ENCODE assay signal across 8 mouse cellular contexts in genomic region chr2:93955886-93956285, GRCm38 (mm10). TPM values are rescaled to one million over a fixed set of nuclear protein-coding genes. Genes with fewer than 3 reads are reported as not detected.
DNase-seq lines count a peak whose midpoint lies in the region; ATAC-seq and TF ChIP-seq lines count a peak whose summit lies in the region.

No protein-coding gene starts in this region.

- H3K27ac ChIP-seq in neural tube, embryonic 11.5 days (ENCODE audit: low read depth, low read length), result no peak overlapping the region
- no peak overlapping the region for H3K27ac ChIP-seq in limb, embryonic 11.5 days (replicated peaks; ENCODE audit: low read depth, low read length)
- H3K27ac ChIP-seq in small intestine, adult 2 months (ENCODE audit: insufficient read depth, low read depth, low read length), result peak overlapping the region; percentile 42; the same call in 1 of the 2 replicates

- peak; percentile 28 for DNase-seq in embryo, embryonic 10 days (ENCODE audit: low spot score)
- no peak for DNase-seq in embryo, embryonic 9.5 days (ENCODE audit: extremely low spot score)
- DNase-seq in neural tube, embryonic 11.5 days (ENCODE audit: low spot score), result no peak
- no peak for DNase-seq in neural tube, embryonic 10.5 days (ENCODE audit: extremely low spot score, low spot score)
- DNase-seq in limb, embryonic 11.5 days (ENCODE audit: low spot score), result no peak
- no peak for DNase-seq in thymus, adult 18-20 months
- no peak for DNase-seq in cerebellum, postnatal 10 days

- no peak for TF ChIP-seq CTCF in small intestine, adult 2 months (IDR thresholded peaks at IDR 0.05; ENCODE audit: extremely low read depth, insufficient read length, insufficient replicate concordance, low read depth, low read length)

- no peaks in the 10 kb centered on the region for H3K36me3 ChIP-seq in neural tube, embryonic 11.5 days (ENCODE audit: control insufficient read depth, insufficient read depth, low read length)
- H3K36me3 ChIP-seq in limb, embryonic 11.5 days (ENCODE audit: control insufficient read depth, insufficient read depth, low read length), result no peaks in the 10 kb centered on the region
- no peaks in the 10 kb centered on the region for H3K36me3 ChIP-seq in small intestine, adult 2 months (ENCODE audit: control insufficient read depth, insufficient read depth, low read length)

- H3K4me2 ChIP-seq in neural tube, embryonic 11.5 days (ENCODE audit: low read depth), result peak overlapping the region; percentile 98
- peak overlapping the region; percentile 97 for H3K4me2 ChIP-seq in limb, embryonic 11.5 days (ENCODE audit: low read depth, severe bottlenecking)

- no peak for TF ChIP-seq POLR2A in small intestine, adult 2 months (IDR thresholded peaks at IDR 0.05; ENCODE audit: low read depth, low read length)

- H3K27me3 ChIP-seq in neural tube, embryonic 11.5 days (ENCODE audit: control insufficient read depth, insufficient read depth, low read length), result peaks cover 42% of the 10 kb centered on the region
- peaks cover 51% of the 10 kb centered on the region for H3K27me3 ChIP-seq in limb, embryonic 11.5 days (ENCODE audit: control insufficient read depth, insufficient read depth, low read length)
- H3K27me3 ChIP-seq in small intestine, adult 2 months (ENCODE audit: control insufficient read depth, insufficient read depth, low read length), result peaks cover 22% of the 10 kb centered on the region

- 0 out of 2 replicates have a peak, but pooled peaks have one; percentile 13 for ATAC-seq in neural tube, embryonic 11.5 days (ENCODE audit: insufficient read depth, low FRiP score, low TSS enrichment)
- no peak for ATAC-seq in limb, embryonic 11.5 days (ENCODE audit: insufficient number of reproducible peaks, low FRiP score, low TSS enrichment, low read depth)

- H3K4me1 ChIP-seq in neural tube, embryonic 11.5 days (ENCODE audit: control insufficient read depth, insufficient read depth, low read length), result peaks cover 9% of the 10 kb centered on the region
- peaks cover 14% of the 10 kb centered on the region for H3K4me1 ChIP-seq in limb, embryonic 11.5 days (ENCODE audit: control insufficient read depth, insufficient read depth, low read length)
- peaks cover 5% of the 10 kb centered on the region; the same call in 1 of the 2 replicates for H3K4me1 ChIP-seq in small intestine, adult 2 months (ENCODE audit: control insufficient read depth, insufficient read depth, insufficient read length, low read length)

- peak overlapping the region; percentile 58 for H3K4me3 ChIP-seq in neural tube, embryonic 11.5 days (ENCODE audit: low read depth, low read length)
- H3K4me3 ChIP-seq in limb, embryonic 11.5 days (ENCODE audit: low read depth, low read length), result peak overlapping the region; percentile 46
- H3K4me3 ChIP-seq in small intestine, adult 2 months (ENCODE audit: low read depth, low read length), result peak overlapping the region; percentile 63

- H3K9me3 ChIP-seq in neural tube, embryonic 11.5 days (ENCODE audit: control insufficient read depth, low read length), result no peaks in the 10 kb centered on the region
- no peaks in the 10 kb centered on the region; the same call in 1 of the 2 replicates for H3K9me3 ChIP-seq in limb, embryonic 11.5 days (ENCODE audit: control insufficient read depth, low read length)

- H3K9ac ChIP-seq in neural tube, embryonic 11.5 days (ENCODE audit: low read length), result peak overlapping the region; percentile 64
- peak overlapping the region; percentile 66 for H3K9ac ChIP-seq in limb, embryonic 11.5 days (ENCODE audit: low read length)

- under 1% methylated on average over 31 of the region's 31 CpGs for WGBS in neural tube, embryonic 11.5 days
- under 1% methylated on average over 31 of the region's 31 CpGs for WGBS in limb, embryonic 11.5 days
- WGBS in small intestine, adult 2 months, result under 1% methylated on average over 31 of the region's 31 CpGs

RNA-seq across cellular contexts. Expression of gene Gm13889, which starts 1.1 kb away (rescaled TPM):
- 5.6 and 7.5 TPM in 2 replicates for polyA plus RNA-seq in neural tube, embryonic 11.5 days (2014; fragmentation: Nextera tagmentation; extraction: Ambion mirVana)
- polyA plus RNA-seq in limb, embryonic 11.5 days (2014; fragmentation: Nextera tagmentation; extraction: Ambion mirVana), result 0.67 and 1.1 TPM in 2 replicates
- 49.5 and 51.3 TPM in 2 replicates for polyA plus RNA-seq in small intestine, adult 2 months (2012; rRNA removed)

RNA-seq across cellular contexts. Expression of gene Gm27027, which starts 40.3 kb away (rescaled TPM):
- polyA plus RNA-seq in neural tube, embryonic 11.5 days (2014; fragmentation: Nextera tagmentation; extraction: Ambion mirVana), result not detected in 2 replicates
- polyA plus RNA-seq in limb, embryonic 11.5 days (2014; fragmentation: Nextera tagmentation; extraction: Ambion mirVana), result not detected in 2 replicates
- 0.42 and 1.2 TPM in 2 replicates for polyA plus RNA-seq in small intestine, adult 2 months (2012; rRNA removed)

RNA-seq across cellular contexts. Expression of gene Alkbh3, which starts 54.7 kb away (rescaled TPM):
- polyA plus RNA-seq in neural tube, embryonic 11.5 days (2014; fragmentation: Nextera tagmentation; extraction: Ambion mirVana), result 46.6 and 47.8 TPM in 2 replicates
- 58.2 and 63.1 TPM in 2 replicates for polyA plus RNA-seq in limb, embryonic 11.5 days (2014; fragmentation: Nextera tagmentation; extraction: Ambion mirVana)
- polyA plus RNA-seq in small intestine, adult 2 months (2012; rRNA removed), result 19.7 and 28.2 TPM in 2 replicates
